Mouse (Mus musculus) bone marrow macrophage, adult 2 months (primary cell): ENCODE results near the gene Pigr. TPM values are rescaled to one million over a fixed set of nuclear protein-coding genes. Genes with fewer than 3 reads are reported as not detected.

Source experiments
- H3K27ac ChIP-seq: 2 replicates; pipeline ENCODE4 v1.5.1; 2012; ENCODE audit warnings: low read depth, low read length; ENCODE audit not compliant: insufficient read depth
- H3K4me1 ChIP-seq: 2 replicates; pipeline ENCODE4 v1.6.1; 2012; ENCODE audit warnings: low read length; ENCODE audit not compliant: control insufficient read depth, insufficient read depth
- H3K4me3 ChIP-seq: 2 replicates; pipeline ENCODE4 v1.5.1; 2012; ENCODE audit warnings: mild to moderate bottlenecking, low read length, moderate library complexity; ENCODE audit not compliant: insufficient read depth
- CTCF ChIP-seq: IDR thresholded peaks from 2 replicates; pipeline ENCODE4 v1.5.1; 2012; ENCODE audit warnings: low read depth, mild to moderate bottlenecking, low read length, moderate library complexity
- POLR2A ChIP-seq: IDR thresholded peaks from 2 replicates; pipeline ENCODE4 v1.6.1; 2012; ENCODE audit warnings: mild to moderate bottlenecking, low read depth, low read length, borderline replicate concordance
- polyA plus RNA-seq: library from polyadenylated mRNA; stranded (reverse); fragments of >200 nt; gene quantifications from 2 replicates; pipeline ENCODE4 v1.2.4, GENCODE M21; 2012; ENCODE audit not compliant: missing spikeins, insufficient read depth, insufficient read length

Pigr gene
- polyA plus RNA-seq, result not detected in 2 replicates

- H3K27ac ChIP-seq, result no peak within 1 kb of the TSS
- no peak for TF ChIP-seq POLR2A
- TF ChIP-seq CTCF, result no peak
- H3K4me1 ChIP-seq, result no peaks in the 10 kb centered on the region
- H3K4me3 ChIP-seq, result no peak within 1 kb of the TSS
Measured at GRCm38 (mm10) chr1:130826448-130826847, at the start of gene Pigr. Gene Pigr, plus strand, starts transcription at chr1:130826684.

- TF ChIP-seq POLR2A (no peak), CTCF (no peak)
- no peak overlapping the region for H3K4me3 ChIP-seq
- no peaks in the 10 kb centered on the region for H3K4me1 ChIP-seq
- no peak overlapping the region for H3K27ac ChIP-seq
Measured at GRCm38 (mm10) chr1:130779867-130780266, 46.6 kb upstream of the Pigr start.

- H3K4me3 ChIP-seq, result no peak overlapping the region
- no peak overlapping the region for H3K27ac ChIP-seq
- no peaks in the 10 kb centered on the region for H3K4me1 ChIP-seq
- no peak for TF ChIP-seq POLR2A
- no peak for TF ChIP-seq CTCF
Measured at GRCm38 (mm10) chr1:130784054-130784453, 42.4 kb upstream of the Pigr start.

- TF ChIP-seq POLR2A (no peak), CTCF (no peak)
- Histone ChIP-seq H3K4me3 (no peak overlapping the region), H3K27ac (no peak overlapping the region), H3K4me1 (no peaks in the 10 kb centered on the region)
Measured at GRCm38 (mm10) chr1:130787001-130787400, 39.5 kb upstream of the Pigr start.

- Histone ChIP-seq H3K4me3 (no peak overlapping the region), H3K27ac (no peak overlapping the region), H3K4me1 (no peaks in the 10 kb centered on the region)
- TF ChIP-seq CTCF (no peak), POLR2A (no peak)
Measured at GRCm38 (mm10) chr1:130789512-130790451, 36.7 kb upstream of the Pigr start.

- Histone ChIP-seq H3K4me1 (no peaks in the 10 kb centered on the region), H3K27ac (no peak overlapping the region), H3K4me3 (no peak overlapping the region)
- TF ChIP-seq POLR2A (no peak), CTCF (no peak)
Measured at GRCm38 (mm10) chr1:130795331-130795730, 31.2 kb upstream of the Pigr start.

GRCm38 (mm10) chr1:130796967-130797684, 29.4 kb upstream of the Pigr start:
- TF ChIP-seq POLR2A, result no peak
- no peak for TF ChIP-seq CTCF
- Histone ChIP-seq H3K27ac (no peak overlapping the region), H3K4me1 (no peaks in the 10 kb centered on the region), H3K4me3 (no peak overlapping the region)

GRCm38 (mm10) chr1:130798037-130798436, 28.4 kb upstream of the Pigr start:
- no peak for TF ChIP-seq CTCF
- TF ChIP-seq POLR2A, result no peak
- H3K4me3 ChIP-seq, result no peak overlapping the region
- H3K4me1 ChIP-seq, result no peaks in the 10 kb centered on the region
- H3K27ac ChIP-seq, result no peak overlapping the region

- Histone ChIP-seq H3K4me3 (no peak overlapping the region), H3K4me1 (no peaks in the 10 kb centered on the region), H3K27ac (no peak overlapping the region)
- TF ChIP-seq POLR2A, result no peak
- no peak for TF ChIP-seq CTCF
Measured at GRCm38 (mm10) chr1:130798551-130798950, 27.9 kb upstream of the Pigr start.

- no peak overlapping the region for H3K4me3 ChIP-seq
- no peak for TF ChIP-seq POLR2A
- TF ChIP-seq CTCF, result no peak
- no peak overlapping the region for H3K27ac ChIP-seq
- no peaks in the 10 kb centered on the region for H3K4me1 ChIP-seq
Measured at GRCm38 (mm10) chr1:130799399-130799798, 27.1 kb upstream of the Pigr start.
